Mouse (Mus musculus) heart, adult 18-20 months (tissue): Measurements from ENCODE around the gene Il18. TPM values are rescaled to one million over a fixed set of nuclear protein-coding genes. Genes with fewer than 3 reads are reported as not detected.

Experiments
- DNase-seq, 2 experiments: peaks; one replicate each; pipeline ENCODE4 v3.0.0; 2021 to 2022; ENCODE audit warnings: mixed read lengths in 1 of 2
- long read RNA-seq, 2 experiments: library from polyadenylated mRNA; stranded (forward); transcript quantifications; one replicate each; pipeline ENCODE4 v2.0.0; 2021
- total RNA-seq, 2 experiments: library from RNA; stranded (reverse); gene quantifications; 2 replicates each; pipeline ENCODE4 v1.2.3; 2021

Gene Il18
- 1 to 10 TPM; 1.0 to 2.5 TPM for total RNA-seq
- long read RNA-seq, experiment 1 = 0 reads
- long read RNA-seq, experiment 2, partial matches to known transcripts = 0 of 1 reads
- long read RNA-seq, experiment 2, other reads (novel, unspliced or antisense) = 1 of 1 reads

GRCm38 (mm10) chr9:50554241-50555093 lies at the start of gene Il18:
Gene Il18, plus strand, starts transcription at chr9:50554827.
- DNase-seq = peak; percentile 51 to 68

- DNase-seq = no peak
Measured at GRCm38 (mm10) chr9:50505405-50505804, 49.2 kb upstream of the Il18 start.

GRCm38 (mm10) chr9:50507570-50507969 lies 47.1 kb upstream of the Il18 start:
- DNase-seq = peak in 1 of 2 experiments; percentile 11

- DNase-seq = no peak
Measured at GRCm38 (mm10) chr9:50515462-50515861, 39.2 kb upstream of the Il18 start.

GRCm38 (mm10) chr9:50518781-50519180 lies 35.8 kb upstream of the Il18 start:
- DNase-seq = no peak

- no peak for DNase-seq
Measured at GRCm38 (mm10) chr9:50520748-50521147, 33.9 kb upstream of the Il18 start.

- no peak for DNase-seq
Measured at GRCm38 (mm10) chr9:50521562-50521961, 33.1 kb upstream of the Il18 start.

- no peak for DNase-seq
Measured at GRCm38 (mm10) chr9:50522574-50522973, 32.1 kb upstream of the Il18 start.

- no peak for DNase-seq
Measured at GRCm38 (mm10) chr9:50524936-50525335, 29.7 kb upstream of the Il18 start.

GRCm38 (mm10) chr9:50525585-50525984 lies 29.0 kb upstream of the Il18 start:
- no peak for DNase-seq

- DNase-seq = no peak
Measured at GRCm38 (mm10) chr9:50527860-50528259, 26.8 kb upstream of the Il18 start.

- DNase-seq = peak; percentile 97 to 98
Measured at GRCm38 (mm10) chr9:50528293-50528892, 26.2 kb upstream of the Il18 start, which contains the start of gene Pts. Gene Pts, minus strand, starts transcription at chr9:50528724.

- DNase-seq = peak; percentile 18 to 34
Measured at GRCm38 (mm10) chr9:50530890-50531289, 23.7 kb upstream of the Il18 start.

GRCm38 (mm10) chr9:50533328-50533727 lies 21.3 kb upstream of the Il18 start:
- peak in 1 of 2 experiments; percentile 44 for DNase-seq

- DNase-seq = no peak
Measured at GRCm38 (mm10) chr9:50533791-50534190, 20.8 kb upstream of the Il18 start.

- DNase-seq = no peak
Measured at GRCm38 (mm10) chr9:50535930-50536329, 18.7 kb upstream of the Il18 start.

- no peak for DNase-seq
Measured at GRCm38 (mm10) chr9:50536603-50537135, 18.0 kb upstream of the Il18 start.

- DNase-seq = no peak
Measured at GRCm38 (mm10) chr9:50537295-50537694, 17.3 kb upstream of the Il18 start.

GRCm38 (mm10) chr9:50540170-50540569 lies 14.5 kb upstream of the Il18 start:
- no peak for DNase-seq

GRCm38 (mm10) chr9:50542401-50542800 lies 12.2 kb upstream of the Il18 start:
- DNase-seq = no peak

- no peak for DNase-seq
Measured at GRCm38 (mm10) chr9:50547859-50548478, 6.7 kb upstream of the Il18 start.

- no peak for DNase-seq
Measured at GRCm38 (mm10) chr9:50548936-50549335, 5.7 kb upstream of the Il18 start.

GRCm38 (mm10) chr9:50552206-50552605 lies 2.4 kb upstream of the Il18 start:
- DNase-seq = no peak
